Mouse (Mus musculus) forebrain, postnatal 0 days (tissue): ENCODE results near the gene Cdkal1. TPM values are rescaled to one million over a fixed set of nuclear protein-coding genes. Genes with fewer than 3 reads are reported as not detected.
A peak's percentile ranks its signal among the peaks of the same experiment; 100 is the strongest.

Experiments
- ATAC-seq: fragments of 200-750 bp; cut with Nextera tagmentation; 2 replicates; pipeline ENCODE4 v1.8.0; 2017; ENCODE audit warnings: mild to moderate bottlenecking, moderate library complexity
- DNase-seq: peaks from one replicate; pipeline ENCODE4 v3.0.0-alpha.2; 2015
- H3K27ac ChIP-seq: fragments of 300-500 bp; sonication (generic); 2 replicates; pipeline ENCODE4 v1.5.1; 2014; ENCODE audit warnings: low read depth, mild to moderate bottlenecking, antibody characterized with exemption, low read length, moderate library complexity, mixed read lengths
- H3K27me3 ChIP-seq: fragments of 300-500 bp; sonication (generic); 2 replicates; pipeline ENCODE4 v1.6.1; 2014; ENCODE audit warnings: mild to moderate bottlenecking, low read length, mixed read lengths; ENCODE audit not compliant: insufficient read depth
- H3K36me3 ChIP-seq: fragments of 300-500 bp; sonication (generic); 2 replicates; pipeline ENCODE4 v1.6.1; 2014; ENCODE audit warnings: mild to moderate bottlenecking, moderate library complexity; ENCODE audit not compliant: insufficient read depth
- H3K4me1 ChIP-seq: fragments of 300-500 bp; sonication (generic); 2 replicates; pipeline ENCODE4 v1.6.1; 2014; ENCODE audit warnings: antibody characterized with exemption; ENCODE audit not compliant: insufficient read depth
- H3K4me2 ChIP-seq: fragments of 300-500 bp; sonication (generic); 2 replicates; pipeline ENCODE4 v1.6.1; 2014; ENCODE audit warnings: low read depth, mild to moderate bottlenecking, moderate library complexity
- H3K4me3 ChIP-seq: fragments of 300-500 bp; sonication (generic); 2 replicates; pipeline ENCODE4 v1.5.1; 2014; ENCODE audit warnings: low read depth, low read length, mixed read lengths
- H3K9ac ChIP-seq: fragments of 300-500 bp; sonication (generic); 2 replicates; pipeline ENCODE4 v1.6.1; 2014; ENCODE audit warnings: mild to moderate bottlenecking
- H3K9me3 ChIP-seq: fragments of 300-500 bp; sonication (generic); 2 replicates; pipeline ENCODE4 v1.6.1; 2016; ENCODE audit warnings: low read length
- CTCF ChIP-seq: sonication (generic); IDR thresholded peaks from 2 replicates; pipeline ENCODE4 v1.5.1; 2016; ENCODE audit warnings: antibody characterized with exemption, control low read depth, low read depth
- WGBS: fragments of 180-500 bp; shearing (Covaris S2); extraction: QIAGEN DNeasy Blood & Tissue Kit; methylation state at CpG from one replicate; pipeline ENCODE4 v1.1.7; 2014; 5-methylcytosine and 5-hydroxymethylcytosine counted together
- polyA plus RNA-seq: library from polyadenylated mRNA; unstranded; fragments of >200 nt; fragmentation: Nextera tagmentation; extraction: Ambion mirVana; gene quantifications from 2 replicates; pipeline ENCODE4 v1.2.1, GENCODE M21; 2015
- total RNA-seq: library from RNA; depleted of rRNA; stranded (reverse); fragments of >200 nt; gene quantifications from 2 replicates; pipeline ENCODE4 v1.2.3, GENCODE M21; 2014

Cdkal1 gene
- total and polyA plus RNA-seq, 2 experiments from 2014 or later: 16.7 to 18.3 TPM

- WGBS: 8% methylated on average over 6 of the region's 6 CpGs
- DNase-seq (no peak), ATAC-seq (peak; percentile 43; the same call in 1 of the 2 replicates)
- Histone ChIP-seq H3K4me2 (no peak overlapping the region), H3K9me3 (no peaks in the 10 kb centered on the region), H3K27me3 (no peaks in the 10 kb centered on the region), H3K4me1 (peaks cover 10% of the 10 kb centered on the region), H3K36me3 (no peaks in the 10 kb centered on the region), H3K9ac (no peak overlapping the region), H3K4me3 (no peak overlapping the region), H3K27ac (peak overlapping the region; percentile 29; the same call in 1 of the 2 replicates)
- no peak for TF ChIP-seq CTCF
Measured at GRCm38 (mm10) chr13:29364009-29364408, 491.5 kb downstream of the Cdkal1 start.

DNA sequence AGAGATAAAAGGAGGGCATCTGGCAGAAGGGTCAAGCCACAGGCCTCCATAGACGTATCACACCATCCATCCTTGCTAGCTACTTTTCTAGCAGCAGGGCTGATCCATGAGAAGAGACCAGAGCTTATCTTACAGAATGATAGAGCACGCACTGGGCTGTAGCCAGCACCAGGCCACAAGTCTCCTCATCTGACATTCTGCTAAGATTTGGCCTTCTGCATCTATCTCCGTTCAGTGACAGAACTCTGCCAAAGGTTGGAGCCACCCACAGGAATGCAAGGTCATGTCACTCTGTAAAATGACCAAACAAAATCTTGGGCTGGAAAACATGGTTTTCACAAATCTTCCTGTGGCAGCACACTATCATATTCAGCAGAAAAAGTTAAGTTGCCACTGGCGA lies 493.6 kb downstream of the Cdkal1 start:
- Histone ChIP-seq H3K4me2 (no peak overlapping the region), H3K9me3 (no peaks in the 10 kb centered on the region), H3K27me3 (no peaks in the 10 kb centered on the region), H3K27ac (no peak overlapping the region), H3K4me3 (no peak overlapping the region), H3K36me3 (no peaks in the 10 kb centered on the region), H3K4me1 (peaks cover 10% of the 10 kb centered on the region), H3K9ac (no peak overlapping the region)
- DNase-seq: no peak
- no peak for TF ChIP-seq CTCF
- WGBS: 93% methylated on average over 4 of the region's 4 CpGs
- no peak for ATAC-seq

DNA sequence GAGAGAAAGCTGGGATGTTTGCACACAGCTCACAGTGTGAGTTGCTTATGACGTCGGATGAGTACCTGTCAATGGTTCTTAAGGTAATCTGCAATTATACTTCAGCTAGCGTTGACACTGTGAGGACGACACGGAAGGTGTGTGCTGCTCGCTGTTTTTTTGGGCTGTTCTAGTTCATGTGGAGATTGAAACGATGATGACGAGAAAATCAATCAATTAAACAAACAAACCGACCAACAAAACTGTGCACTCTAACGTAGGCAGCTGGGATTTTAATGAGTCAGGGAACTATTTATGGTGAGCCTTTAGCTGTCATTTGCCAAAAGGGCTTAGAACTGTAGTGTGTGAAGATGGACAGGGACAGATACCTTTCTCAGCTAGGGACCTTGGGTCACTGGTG lies 494.6 kb downstream of the Cdkal1 start:
- DNase-seq: no peak
- no peak overlapping the region for H3K4me2 ChIP-seq
- peaks cover 17% of the 10 kb centered on the region for H3K4me1 ChIP-seq
- no peaks in the 10 kb centered on the region for H3K27me3 ChIP-seq
- 60% methylated on average over 10 of the region's 10 CpGs for WGBS
- no peak overlapping the region for H3K4me3 ChIP-seq
- H3K9ac ChIP-seq: no peak overlapping the region
- no peaks in the 10 kb centered on the region for H3K36me3 ChIP-seq
- H3K27ac ChIP-seq: no peak overlapping the region
- ATAC-seq: no peak
- no peaks in the 10 kb centered on the region for H3K9me3 ChIP-seq
- no peak for TF ChIP-seq CTCF

- no peaks in the 10 kb centered on the region for H3K27me3 ChIP-seq
- ATAC-seq: no peak
- H3K4me1 ChIP-seq: peaks cover 12% of the 10 kb centered on the region
- H3K9ac ChIP-seq: no peak overlapping the region
- TF ChIP-seq CTCF: no peak
- H3K9me3 ChIP-seq: no peaks in the 10 kb centered on the region
- 97% methylated on average over 1 of the region's 1 CpGs for WGBS
- H3K36me3 ChIP-seq: no peaks in the 10 kb centered on the region
- no peak overlapping the region for H3K4me3 ChIP-seq
- DNase-seq: no peak
- H3K4me2 ChIP-seq: no peak overlapping the region
- H3K27ac ChIP-seq: no peak overlapping the region
Measured at GRCm38 (mm10) chr13:29359341-29359740, 496.1 kb downstream of the Cdkal1 start.

GRCm38 (mm10) chr13:29357483-29357882 lies 498.0 kb downstream of the Cdkal1 start:
- 58% methylated on average over 5 of the region's 5 CpGs for WGBS
- Histone ChIP-seq H3K27me3 (no peaks in the 10 kb centered on the region), H3K36me3 (no peaks in the 10 kb centered on the region), H3K27ac (peak overlapping the region; percentile 66; the same call in 1 of the 2 replicates), H3K4me2 (no peak overlapping the region), H3K4me1 (peaks cover 8% of the 10 kb centered on the region; the same call in 1 of the 2 replicates), H3K4me3 (no peak overlapping the region), H3K9ac (no peak overlapping the region; the same call in 1 of the 2 replicates), H3K9me3 (no peaks in the 10 kb centered on the region)
- DNase-seq (no peak), ATAC-seq (peak; percentile 53; the same call in 1 of the 2 replicates)
- TF ChIP-seq CTCF: no peak

DNA sequence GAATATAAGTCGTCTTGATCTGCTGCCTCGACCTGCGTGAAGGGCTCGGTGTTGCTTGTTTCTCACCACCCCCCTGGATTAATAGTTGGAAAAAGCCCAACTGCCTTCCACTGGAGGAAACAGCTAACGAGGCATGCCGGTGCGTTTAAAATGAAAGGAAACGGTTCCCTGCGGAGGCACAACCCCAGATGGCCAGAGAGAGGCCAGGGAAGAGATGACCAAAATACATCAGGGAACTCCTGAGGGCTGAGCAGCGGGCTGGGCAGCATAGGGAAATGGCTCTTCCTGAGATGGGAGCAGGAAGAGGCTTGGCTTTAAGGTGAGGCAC lies 499.4 kb downstream of the Cdkal1 start:
- no peaks in the 10 kb centered on the region for H3K36me3 ChIP-seq
- H3K9ac ChIP-seq: 0 out of 2 replicates have a peak overlapping the region, but pooled peaks have one; percentile 6
- ATAC-seq: no peak
- no peak for TF ChIP-seq CTCF
- no peak for DNase-seq
- no peaks in the 10 kb centered on the region for H3K9me3 ChIP-seq
- no peak overlapping the region for H3K4me2 ChIP-seq
- H3K4me3 ChIP-seq: no peak overlapping the region
- H3K27me3 ChIP-seq: no peaks in the 10 kb centered on the region
- WGBS: 17% methylated on average over 10 of the region's 10 CpGs
- H3K4me1 ChIP-seq: peaks cover 8% of the 10 kb centered on the region; the same call in 1 of the 2 replicates
- no peak overlapping the region for H3K27ac ChIP-seq

DNA sequence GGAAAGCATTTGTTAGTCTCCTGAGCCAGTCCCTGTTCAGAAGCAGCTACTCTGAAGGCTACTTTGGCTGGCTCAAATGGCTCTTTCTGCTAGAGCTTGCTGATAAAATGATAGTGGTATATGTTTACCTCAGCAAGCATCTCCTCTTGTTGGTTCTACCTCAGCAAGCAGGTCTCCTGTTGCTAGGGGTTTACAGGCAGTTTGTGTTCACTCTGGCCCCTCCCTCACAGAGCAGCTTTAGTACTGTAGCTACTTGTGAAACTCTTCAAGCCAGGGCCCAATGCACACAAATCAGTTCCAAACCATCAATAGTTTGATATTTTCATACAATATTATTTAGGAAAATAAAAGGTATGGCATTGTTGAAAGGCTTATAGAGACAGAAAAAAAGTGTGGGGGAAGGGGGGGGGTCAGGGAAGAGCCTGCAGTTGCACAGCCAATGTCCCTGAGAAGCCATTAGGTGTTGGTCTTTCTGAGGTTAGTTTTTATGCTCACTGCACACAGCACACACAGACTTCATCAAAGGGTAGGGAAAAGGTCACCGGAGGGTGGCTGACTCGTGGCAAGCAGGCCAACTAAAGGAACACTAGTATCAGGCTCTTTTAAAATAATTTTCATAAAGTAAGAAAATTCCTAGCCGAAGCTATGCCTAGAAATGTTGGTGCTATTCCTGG lies 499.9 kb downstream of the Cdkal1 start:
- Histone ChIP-seq H3K27ac (no peak overlapping the region), H3K4me1 (peaks cover 8% of the 10 kb centered on the region; the same call in 1 of the 2 replicates), H3K4me2 (no peak overlapping the region), H3K9ac (no peak overlapping the region), H3K27me3 (no peaks in the 10 kb centered on the region), H3K36me3 (no peaks in the 10 kb centered on the region), H3K9me3 (no peaks in the 10 kb centered on the region), H3K4me3 (no peak overlapping the region)
- WGBS: 45% methylated on average over 3 of the region's 3 CpGs
- no peak for ATAC-seq
- DNase-seq: no peak
- TF ChIP-seq CTCF: no peak
